ENCODE assay signal across 8 mouse cellular contexts in genomic region chr6:126551862-126552395, GRCm38 (mm10). TPM values are rescaled to one million over a fixed set of nuclear protein-coding genes. Genes with fewer than 3 reads are reported as not detected.
DNase-seq lines count a peak whose midpoint lies in the region; ATAC-seq and TF ChIP-seq lines count a peak whose summit lies in the region.

No protein-coding gene starts in this region.

- peak; percentile 55; the same call in 1 of the 2 replicates for ATAC-seq in limb, embryonic 14.5 days (ENCODE audit: low FRiP score, low read depth)
- ATAC-seq in neural tube, embryonic 11.5 days (ENCODE audit: insufficient read depth, low FRiP score, low TSS enrichment) = peak; percentile 30; the same call in 1 of the 2 replicates
- ATAC-seq in inflammation-experienced regulatory T-cells, adult 6 months = no peak

- no peak overlapping the region for H3K27ac ChIP-seq in hindbrain, embryonic 10.5 days
- no peak overlapping the region for H3K27ac ChIP-seq in limb, embryonic 14.5 days (replicated peaks; ENCODE audit: low read depth, low read length)
- H3K27ac ChIP-seq in neural tube, embryonic 11.5 days (ENCODE audit: low read depth, low read length) = no peak overlapping the region

- DNase-seq in layer of hippocampus, adult 11-12 months (ENCODE audit: low spot score) = peak; percentile 41
- DNase-seq in layer of hippocampus, adult 9-10 months (ENCODE audit: low spot score) = no peak
- DNase-seq in MN1 (ENCODE audit: low spot score) = peak; percentile 19
- peak; percentile 69 to 77 for DNase-seq in cerebellum, postnatal 10 days
- DNase-seq in hindbrain, embryonic 10.5 days (ENCODE audit: low spot score) = peak; percentile 62
- peak; percentile 75 for DNase-seq in limb, embryonic 14.5 days (ENCODE audit: low spot score)
- DNase-seq in neural tube, embryonic 11.5 days (ENCODE audit: low spot score) = peak; percentile 64

- 0 out of 2 replicates have a peak, but pooled peaks cover 7% of the 10 kb centered on the region for H3K4me1 ChIP-seq in hindbrain, embryonic 10.5 days (replicated peaks)
- no peaks in the 10 kb centered on the region for H3K4me1 ChIP-seq in limb, embryonic 14.5 days (ENCODE audit: control insufficient read depth, insufficient read depth, low read length)
- H3K4me1 ChIP-seq in neural tube, embryonic 11.5 days (ENCODE audit: control insufficient read depth, insufficient read depth, low read length) = no peaks in the 10 kb centered on the region

- H3K36me3 ChIP-seq in hindbrain, embryonic 10.5 days = no peaks in the 10 kb centered on the region
- H3K36me3 ChIP-seq in limb, embryonic 14.5 days (ENCODE audit: control insufficient read depth, insufficient read depth, low read length) = no peaks in the 10 kb centered on the region
- no peaks in the 10 kb centered on the region for H3K36me3 ChIP-seq in neural tube, embryonic 11.5 days (ENCODE audit: control insufficient read depth, insufficient read depth, low read length)

- no peak overlapping the region for H3K4me2 ChIP-seq in limb, embryonic 14.5 days (replicated peaks; ENCODE audit: low read depth, low read length, severe bottlenecking)
- no peak overlapping the region for H3K4me2 ChIP-seq in neural tube, embryonic 11.5 days (ENCODE audit: low read depth)

- H3K9ac ChIP-seq in limb, embryonic 14.5 days (ENCODE audit: low read depth, low read length, severe bottlenecking) = no peak overlapping the region
- H3K9ac ChIP-seq in neural tube, embryonic 11.5 days (ENCODE audit: low read length) = no peak overlapping the region

- peaks cover 27% of the 10 kb centered on the region for H3K27me3 ChIP-seq in hindbrain, embryonic 10.5 days (ENCODE audit: insufficient read depth, poor library complexity, severe bottlenecking)
- H3K27me3 ChIP-seq in limb, embryonic 14.5 days (ENCODE audit: control insufficient read depth, insufficient read depth, low read length) = no peaks in the 10 kb centered on the region
- H3K27me3 ChIP-seq in neural tube, embryonic 11.5 days (ENCODE audit: control insufficient read depth, insufficient read depth, low read length) = no peaks in the 10 kb centered on the region

- H3K4me3 ChIP-seq in hindbrain, embryonic 10.5 days = no peak overlapping the region
- H3K4me3 ChIP-seq in limb, embryonic 14.5 days (replicated peaks; ENCODE audit: low read length) = no peak overlapping the region
- H3K4me3 ChIP-seq in neural tube, embryonic 11.5 days (ENCODE audit: low read depth, low read length) = no peak overlapping the region

- no peak for TF ChIP-seq POLR2A in limb, embryonic 14.5 days (IDR thresholded peaks at IDR 0.05; ENCODE audit: borderline replicate concordance, extremely low read depth, insufficient read depth, insufficient read length)

- WGBS in hindbrain, embryonic 10.5 days = 20% methylated on average over 9 of the region's 9 CpGs
- 19% methylated on average over 9 of the region's 9 CpGs for WGBS in limb, embryonic 14.5 days
- 21% methylated on average over 9 of the region's 9 CpGs for WGBS in neural tube, embryonic 11.5 days

- H3K9me3 ChIP-seq in hindbrain, embryonic 10.5 days = no peaks in the 10 kb centered on the region
- H3K9me3 ChIP-seq in limb, embryonic 14.5 days (ENCODE audit: control insufficient read depth, low read length) = no peaks in the 10 kb centered on the region
- no peaks in the 10 kb centered on the region for H3K9me3 ChIP-seq in neural tube, embryonic 11.5 days (ENCODE audit: control insufficient read depth, low read length)

RNA-seq across cellular contexts. Expression of gene Kcna5, which starts 16.7 kb away (rescaled TPM):
- polyA plus RNA-seq in hindbrain, embryonic 10.5 days (2016; fragmentation: Nextera tagmentation; extraction: Ambion mirVana) = 2.9 and 3.7 TPM in 2 replicates
- polyA plus RNA-seq in limb, embryonic 14.5 days (2012; rRNA removed) = 3.1 and 3.2 TPM in 2 replicates
- 4.0 and 5.0 TPM in 2 replicates for polyA plus RNA-seq in limb, embryonic 14.5 days (2014; fragmentation: Nextera tagmentation; extraction: Ambion mirVana)
- polyA plus RNA-seq in neural tube, embryonic 11.5 days (2014; fragmentation: Nextera tagmentation; extraction: Ambion mirVana) = 2.1 and 2.8 TPM in 2 replicates
- polyA plus RNA-seq in inflammation-experienced regulatory T-cells, adult 6 months (2017; shearing (Covaris generic)) = not detected
